Mouse (Mus musculus): ENCODE data around the gene Srrm4. TPM values are rescaled to one million over a fixed set of nuclear protein-coding genes. Genes with fewer than 3 reads are reported as not detected.

Srrm4 gene
- total RNA-seq, 2 experiments from 2014 or later = 3.1 to 4.3 TPM

DNA sequence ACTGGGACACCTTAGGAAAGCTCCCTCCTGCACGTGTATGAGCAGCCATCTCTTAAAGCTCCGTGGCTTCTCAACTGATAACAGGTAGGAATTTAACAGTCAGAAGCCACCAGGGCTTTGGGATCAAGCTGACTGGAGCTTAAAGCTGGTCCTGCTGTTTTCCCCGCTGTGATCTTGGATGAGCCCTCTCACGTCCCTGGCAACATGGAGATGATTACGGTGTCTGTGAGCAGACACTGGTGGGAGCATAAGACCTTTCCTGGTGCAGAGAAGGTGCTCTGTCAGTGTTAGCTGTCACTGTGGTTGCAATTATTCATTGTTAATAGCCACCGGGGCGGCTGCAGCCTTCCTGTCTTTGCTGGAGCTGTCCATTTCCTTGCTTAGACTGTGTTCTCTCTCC, 97.2 kb downstream of the Srrm4 start:
- intact Hi-C loops (cut with DNase I) = loop anchor here (5.0 kb wide), 1 partner anchor 98 kb away; the partner anchor contains the start of gene Srrm4
- no peak for DNase-seq

DNA sequence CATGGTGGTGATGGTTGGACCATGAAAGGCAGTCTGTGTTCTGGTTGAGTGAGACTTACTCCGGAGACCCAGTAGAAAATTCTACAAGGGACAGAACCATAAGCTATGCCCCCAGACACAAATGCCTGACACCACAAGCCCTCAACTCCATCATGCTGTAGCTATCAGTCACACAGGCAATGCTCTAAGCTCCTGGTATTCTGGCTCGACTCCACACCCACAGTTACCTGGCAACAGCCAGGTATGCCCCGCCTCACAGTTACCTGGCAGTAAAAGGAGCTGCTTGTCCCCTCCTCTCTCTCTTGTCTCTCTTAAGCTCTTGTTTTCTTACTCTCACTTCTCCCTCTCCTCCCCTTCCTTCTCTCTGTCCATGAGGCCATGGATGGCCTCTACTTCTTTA, 98.9 kb downstream of the Srrm4 start:
- intact Hi-C loops (cut with DNase I) = loop anchor here (5.0 kb wide), 1 partner anchor 100 kb away; the partner anchor contains the start of gene Srrm4
- no peak for DNase-seq

DNA sequence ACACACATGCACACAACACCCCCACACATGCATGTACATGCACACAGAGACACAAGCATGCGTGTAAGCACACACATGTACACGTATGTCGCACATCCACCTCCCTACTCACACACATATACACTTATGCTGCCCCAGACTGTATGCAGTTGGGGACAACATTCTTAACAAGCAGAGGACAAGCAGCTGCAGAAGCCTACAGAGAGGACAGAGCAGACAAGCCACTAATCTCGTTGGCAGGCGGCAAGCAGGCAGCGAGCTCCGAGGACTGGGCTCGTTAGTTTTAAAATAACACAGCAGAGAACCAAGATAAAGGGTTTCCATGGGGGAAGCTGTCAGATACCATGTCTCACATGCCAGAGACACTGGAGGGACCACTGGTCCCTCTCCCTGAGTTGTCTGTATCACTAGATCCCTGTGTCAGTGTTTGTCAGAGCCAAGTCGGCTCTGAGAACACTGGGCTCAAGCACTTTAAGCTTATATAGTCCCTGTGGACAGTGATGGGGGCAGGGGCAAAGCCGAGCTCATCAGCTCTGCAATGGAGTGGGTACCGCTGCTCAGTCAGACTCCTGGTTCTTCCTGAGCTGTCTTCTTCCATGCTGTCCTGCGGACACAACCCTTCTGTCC, 99.7 kb downstream of the Srrm4 start:
- peak; percentile 15 to 21 for DNase-seq
- intact Hi-C loops (cut with DNase I) = loop anchor here (5.0 kb wide), 1 partner anchor 100 kb away; the partner anchor contains the start of gene Srrm4

DNA sequence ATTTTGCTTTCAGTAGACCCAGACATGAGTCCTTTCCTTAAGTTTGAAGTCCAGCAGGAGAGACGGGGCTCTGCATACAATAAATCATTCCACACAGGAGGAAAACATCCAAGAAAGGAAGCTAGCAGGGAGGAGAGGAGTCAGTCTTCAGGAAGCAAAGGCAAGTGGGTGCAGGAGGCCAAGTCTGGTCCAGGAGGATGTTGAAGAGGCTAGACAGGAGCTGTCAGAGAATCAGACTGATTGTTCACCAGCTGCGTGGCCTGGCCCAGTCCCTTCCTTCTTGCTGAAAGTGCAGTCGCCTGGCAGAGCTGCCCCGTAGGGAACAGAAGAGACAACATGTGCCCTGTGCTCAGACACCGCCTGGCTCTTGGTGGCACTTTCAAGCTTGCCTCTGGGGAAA, 100.8 kb downstream of the Srrm4 start:
- intact Hi-C loops (cut with DNase I) = loop anchor here (5.0 kb wide), 1 partner anchor 101 kb away; the partner anchor contains the start of gene Srrm4
- no peak for DNase-seq

- intact Hi-C loops (cut with DNase I) = loop anchor here (5.0 kb wide), 1 partner anchor 103 kb away; the partner anchor contains the start of gene Srrm4
- DNase-seq = no peak
Measured at GRCm38 (mm10) chr5:116489621-116490020, 102.0 kb downstream of the Srrm4 start.

DNA sequence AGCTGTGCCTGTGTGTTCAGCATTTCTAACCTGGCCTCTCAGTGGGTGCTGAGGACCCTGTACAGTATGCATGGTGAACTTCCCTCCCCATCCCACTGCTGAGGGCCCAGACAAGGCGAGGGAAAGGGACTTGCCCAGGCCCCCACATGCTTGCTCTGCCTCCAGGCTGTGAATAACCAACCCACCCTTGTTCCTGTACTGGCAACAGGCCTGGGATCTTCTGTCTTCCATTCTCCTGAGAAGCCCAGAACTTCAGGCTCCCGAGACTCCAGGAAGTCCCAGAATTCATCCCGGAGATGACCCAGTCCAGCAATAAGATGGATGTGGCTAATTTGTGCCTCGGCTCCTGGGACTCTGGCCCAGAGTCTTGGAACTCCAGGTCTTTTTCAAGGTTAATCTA, 105.5 kb downstream of the Srrm4 start:
- no peak for DNase-seq
- intact Hi-C loops (cut with DNase I) = no loop called here

- DNase-seq = peak; percentile 55 to 62
- intact Hi-C loops (cut with DNase I) = no loop called here
Measured at GRCm38 (mm10) chr5:116485069-116485468, 106.5 kb downstream of the Srrm4 start.

- no peak for DNase-seq
- intact Hi-C loops (cut with DNase I) = no loop called here
Measured at GRCm38 (mm10) chr5:116484236-116484635, 107.4 kb downstream of the Srrm4 start.

DNA sequence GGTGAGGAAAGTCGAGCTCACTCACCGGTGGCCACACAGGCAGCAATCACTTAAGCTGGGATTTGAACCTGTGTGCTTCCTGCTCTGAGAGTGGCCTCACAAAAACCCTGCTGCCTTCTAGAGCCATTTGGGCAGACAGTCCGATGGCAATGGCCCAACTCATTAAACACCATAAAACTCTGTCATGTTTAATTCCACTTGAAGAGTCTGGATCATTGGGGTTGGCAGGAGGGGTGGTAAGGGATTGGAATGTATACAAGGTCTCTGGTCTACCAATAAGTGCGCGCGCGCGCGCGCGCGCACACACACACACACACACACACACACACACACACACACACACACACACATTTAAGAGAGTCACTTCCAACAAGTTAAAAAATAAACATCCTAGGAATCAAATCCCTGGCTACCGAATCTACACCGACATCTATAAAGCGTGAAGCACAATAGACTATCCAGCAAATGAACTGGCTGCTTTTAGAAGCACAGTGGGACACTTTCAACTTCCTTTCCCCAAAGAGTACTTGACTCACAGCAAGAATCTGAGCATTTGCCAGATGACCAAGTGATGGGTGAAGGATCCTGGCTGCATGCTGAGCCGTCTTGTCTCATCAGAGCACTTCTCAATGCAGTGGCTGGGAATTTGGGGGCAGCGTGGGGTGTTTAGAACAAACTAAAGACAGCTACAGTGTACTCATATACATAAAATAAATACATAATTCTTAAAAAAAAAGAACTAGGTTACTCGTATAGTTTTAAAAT, 112.8 kb downstream of the Srrm4 start:
- intact Hi-C loops (cut with DNase I) = loop anchor here (10.0 kb wide), 1 partner anchor 444 kb away; no protein-coding TSS in a partner anchor
- no peak for DNase-seq

GRCm38 (mm10) chr5:116476006-116476405, 115.6 kb downstream of the Srrm4 start:
- peak; percentile 24 to 61 for DNase-seq
- intact Hi-C loops (cut with DNase I) = loop anchor here (1.0 to 10.0 kb wide), 5 partner anchors 21 to 441 kb away; no protein-coding TSS in a partner anchor

DNA sequence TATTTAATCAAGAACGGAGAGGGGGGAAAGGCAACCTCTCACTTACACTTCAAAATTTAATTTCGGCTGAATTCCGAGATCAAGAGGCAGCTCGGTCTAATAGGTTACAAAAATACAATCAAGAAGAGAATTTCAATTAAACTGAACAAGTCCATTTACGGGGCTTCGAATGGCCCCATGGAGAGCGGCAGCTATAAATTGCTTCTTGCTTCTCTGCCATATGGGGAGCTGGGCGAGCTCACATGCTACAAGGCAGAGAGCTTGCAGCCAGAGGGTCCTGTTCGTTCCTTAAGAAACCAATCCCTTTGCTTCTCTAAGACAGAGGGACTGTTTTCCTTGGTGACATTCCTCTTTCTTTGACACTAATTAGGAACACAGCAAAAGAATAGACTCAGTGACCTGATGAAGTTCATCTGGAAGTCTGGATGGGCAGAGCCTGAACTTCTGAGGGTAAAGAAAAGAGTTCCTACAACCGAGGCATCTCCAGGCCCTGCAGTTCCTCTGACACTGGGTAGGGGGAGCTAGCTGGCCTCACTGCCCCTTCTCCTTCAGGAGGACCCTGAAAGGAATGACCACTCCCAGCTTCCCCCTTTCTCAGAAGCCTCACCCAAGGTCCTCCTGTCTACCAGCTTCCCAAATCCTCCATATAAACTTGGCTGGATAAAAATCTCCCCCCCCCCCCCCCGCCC, 130.1 kb downstream of the Srrm4 start:
- intact Hi-C loops (cut with DNase I) = no loop called here
- DNase-seq = no peak

- DNase-seq = no peak
- intact Hi-C loops (cut with DNase I) = no loop called here
Measured at GRCm38 (mm10) chr5:116459970-116460369, 131.6 kb downstream of the Srrm4 start.

DNA sequence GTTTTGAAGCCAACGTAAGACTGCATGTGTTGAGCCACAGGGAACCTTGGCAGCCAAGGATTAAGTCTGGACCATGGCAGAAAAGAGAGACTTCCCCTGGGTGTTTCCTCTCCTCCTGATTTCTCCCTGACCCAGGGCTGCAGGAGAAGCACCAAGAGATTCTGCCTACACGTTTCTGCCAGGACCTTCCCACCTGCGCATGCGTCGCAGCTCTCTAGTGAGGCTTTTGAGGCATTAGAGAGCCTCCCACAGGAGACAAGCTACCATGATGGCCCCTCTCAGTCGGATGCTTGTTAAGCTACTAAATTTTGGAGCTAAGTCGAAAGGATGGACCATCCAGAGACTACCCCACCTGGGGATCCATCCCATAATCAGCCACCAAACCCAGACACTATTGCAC, 133.8 kb downstream of the Srrm4 start:
- DNase-seq = no peak
- intact Hi-C loops (cut with DNase I) = no loop called here

GRCm38 (mm10) chr5:116456796-116457515, 134.7 kb downstream of the Srrm4 start:
- intact Hi-C loops (cut with DNase I) = no loop called here
- no peak for DNase-seq

DNA sequence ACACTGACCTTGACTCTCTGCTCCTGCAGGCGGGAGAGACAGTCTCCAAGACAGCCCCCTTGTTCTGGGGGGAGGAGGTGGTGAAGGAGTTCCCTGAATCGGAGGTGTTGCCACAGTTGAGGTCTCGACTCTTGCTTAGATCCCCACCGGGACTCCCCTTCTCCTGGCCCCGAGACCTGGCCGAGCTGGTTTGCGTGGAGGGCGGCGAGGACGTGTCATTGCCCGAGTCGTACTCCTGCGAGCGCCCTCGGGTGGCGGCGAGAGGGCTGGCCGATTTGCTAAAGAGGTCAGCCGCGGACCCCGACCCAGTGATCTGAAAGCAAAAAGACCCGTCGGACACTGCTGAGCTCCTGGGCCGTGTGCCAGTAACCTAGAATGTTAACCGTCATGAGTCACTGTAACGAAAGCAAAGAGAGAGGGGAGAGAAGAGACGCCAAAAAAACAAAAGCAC, 138.2 kb downstream of the Srrm4 start:
- DNase-seq = peak; percentile 78 to 85
- intact Hi-C loops (cut with DNase I) = loop anchor here (1.0 kb wide), 1 partner anchor 64 kb away; no protein-coding TSS in a partner anchor

DNA sequence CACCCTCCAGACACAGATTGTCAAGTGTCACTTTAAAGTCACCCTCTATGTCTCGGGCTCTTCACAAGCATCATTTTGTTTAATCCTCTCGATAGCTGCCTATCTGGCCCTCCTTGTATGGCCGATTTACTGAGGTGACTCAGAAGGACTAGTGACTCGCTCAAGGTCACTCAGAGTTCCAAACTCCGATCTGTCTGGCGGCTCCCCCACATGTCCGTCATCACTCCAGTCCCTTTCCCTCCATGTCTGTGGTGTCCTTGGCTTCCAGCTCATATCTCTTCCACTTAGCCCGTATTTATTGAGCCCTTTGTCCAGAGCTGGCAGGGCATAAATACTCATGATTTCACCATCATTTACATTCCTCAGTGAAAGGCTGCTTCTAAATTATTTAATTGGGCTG, 140.7 kb downstream of the Srrm4 start:
- peak; percentile 54 to 59 for DNase-seq

DNA sequence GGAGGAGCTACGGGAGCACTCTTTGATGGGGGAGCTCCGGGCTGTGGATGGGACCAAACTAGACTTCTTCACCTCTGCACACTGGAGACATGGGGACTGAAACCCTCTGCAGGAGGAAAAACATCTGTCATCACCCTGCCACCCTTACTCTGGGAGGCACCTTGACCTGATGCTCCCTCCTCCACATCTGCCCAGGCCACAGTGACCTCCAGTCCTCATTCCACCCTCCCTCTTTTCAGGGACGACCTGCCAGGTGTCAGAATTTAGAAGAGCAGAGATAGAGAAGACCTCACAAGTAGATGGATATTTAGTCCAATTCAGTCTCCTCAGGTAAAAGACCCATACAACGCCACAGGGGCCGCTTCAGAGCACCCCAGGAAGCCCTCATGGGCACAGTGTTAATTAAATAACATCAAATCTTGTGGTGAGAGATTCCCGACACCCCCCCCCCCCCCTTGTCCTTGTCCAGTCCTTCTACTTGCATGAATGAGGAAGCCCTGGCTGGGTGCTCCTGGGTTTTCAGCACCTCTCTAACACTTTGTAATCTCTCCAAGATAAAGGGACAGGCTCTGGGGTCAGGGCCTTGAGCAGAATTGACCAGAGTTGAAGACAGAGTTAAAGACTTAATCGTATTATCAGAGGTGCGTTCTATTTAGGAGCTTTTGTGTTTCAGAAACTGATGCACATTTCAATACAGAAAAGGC, 141.9 kb downstream of the Srrm4 start:
- DNase-seq = peak; percentile 40 to 65
- intact Hi-C loops (cut with DNase I) = loop anchor here (2.0 kb wide), 1 partner anchor 27 kb away; the partner anchor contains the start of gene Hspb8

More for the DNA sequence above, 140.7 kb downstream of the Srrm4 start:
- intact Hi-C loops (cut with DNase I) = no loop called here

- peak in 1 of 2 experiments; percentile 41 for DNase-seq
- intact Hi-C loops (cut with DNase I) = loop anchor here (2.0 kb wide), 1 partner anchor 26 kb away; the partner anchor contains the start of gene Hspb8
Measured at GRCm38 (mm10) chr5:116448409-116449191, 143.0 kb downstream of the Srrm4 start.

All from heart, postnatal 10 days (tissue).